Mouse (Mus musculus): ENCODE results near the gene Farp2.

GRCm38 (mm10) chr1:93624502-93624901 lies 112.6 kb downstream of the Farp2 start:
- TF ChIP-seq POLR2A (IDR thresholded peaks at IDR 0.05; ENCODE audit: borderline replicate concordance, insufficient read depth, low read length) (no peak), CTCF (IDR thresholded peaks at IDR 0.05; ENCODE audit: borderline replicate concordance, insufficient read depth, low read depth, low read length) (no peak)

All from cerebellum, adult 2 months (tissue).